ENCODE assay signal across 24 mouse cellular contexts in the genomic region with DNA sequence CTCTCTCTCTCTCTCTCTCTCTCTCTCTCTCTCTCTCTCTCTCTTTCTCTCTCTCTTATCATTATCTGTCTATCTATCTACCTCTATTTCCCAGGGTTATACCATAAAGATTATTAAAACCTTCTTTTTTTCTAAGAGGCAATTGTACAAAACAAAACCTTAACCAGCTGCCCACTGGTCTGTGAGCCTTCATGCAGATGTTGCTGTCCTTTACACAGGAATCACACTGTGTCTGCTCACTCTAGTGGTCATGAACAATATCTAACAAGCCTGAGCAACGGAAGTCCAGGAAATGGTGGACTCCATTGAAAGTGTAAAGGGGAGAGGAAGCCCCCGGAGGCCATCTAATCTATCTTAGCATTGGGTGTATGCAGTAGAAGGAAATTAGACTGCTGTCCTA.
"Had no signal": no experiment of that assay in that cellular context is flagged by ENCODE, and none has a peak within 500 bp of the region (broad histone marks: within the 10 kb centered on the region; RNA-seq: fewer than 3 reads in every experiment).

No protein-coding gene starts in this region.

- ATAC-seq: hindbrain, embryonic 16.5 days; inflammation-experienced regulatory T-cells, adult 6 months; intestine, embryonic 15.5 days; intestine, postnatal 0 days had no signal

- H3K4me3 ChIP-seq: gastrocnemius, adult 2 months; heart, embryonic 10.5 days; heart, embryonic 12.5 days; intestine, embryonic 15.5 days; layer of hippocampus, adult 2 months; left cerebral cortex, adult 2 months; limb, embryonic 10.5 days; limb, embryonic 12.5 days had no signal

- H3K9ac ChIP-seq: heart, embryonic 12.5 days; hindbrain, embryonic 14.5 days; intestine, embryonic 15.5 days; limb, embryonic 12.5 days had no signal

- DNase-seq: gastrocnemius, adult 2 months; gastrocnemius, postnatal 10 days; gastrocnemius, postnatal 25 days; heart, adult 18-20 months; heart, postnatal 10 days; heart, postnatal 4 days; kidney, adult 18-20 months; kidney, adult 8-10 months; kidney, postnatal 10 days; kidney, postnatal 25 days; kidney, postnatal 4 days; liver had no signal

- H3K4me2 ChIP-seq: heart, embryonic 12.5 days; hindbrain, embryonic 14.5 days; intestine, embryonic 15.5 days; limb, embryonic 12.5 days; liver, embryonic 11.5 days had no signal

- H3K27ac ChIP-seq: gastrocnemius, adult 2 months; heart, embryonic 10.5 days; hindbrain, embryonic 14.5 days; intestine, embryonic 15.5 days; layer of hippocampus, adult 2 months; left cerebral cortex, adult 2 months; limb, embryonic 10.5 days; limb, embryonic 12.5 days had no signal

- H3K27me3 ChIP-seq: heart, embryonic 12.5 days; intestine, embryonic 15.5 days; limb, embryonic 12.5 days had no signal

- H3K36me3 ChIP-seq: heart, embryonic 10.5 days; heart, embryonic 12.5 days; intestine, embryonic 15.5 days; limb, embryonic 10.5 days; limb, embryonic 12.5 days had no signal

- H3K9me3 ChIP-seq: heart, embryonic 10.5 days; heart, embryonic 12.5 days; intestine, embryonic 15.5 days; limb, embryonic 10.5 days; limb, embryonic 12.5 days had no signal
